Mouse (Mus musculus) forebrain, embryonic 13.5 days (tissue): ENCODE results near the gene Tcirg1. TPM values are rescaled to one million over a fixed set of nuclear protein-coding genes. Genes with fewer than 3 reads are reported as not detected.

Source experiments
- ATAC-seq: fragments of 200-750 bp; cut with Nextera tagmentation; 2 replicates; pipeline ENCODE4 v1.8.0; 2017
- H3K27ac ChIP-seq: fragments of 300-500 bp; sonication (generic); 2 replicates; pipeline ENCODE4 v1.5.1; 2015; ENCODE audit warnings: inconsistent platforms, mild to moderate bottlenecking, moderate library complexity
- H3K27me3 ChIP-seq: fragments of 300-500 bp; sonication (generic); 2 replicates; pipeline ENCODE4 v1.6.1; 2015; ENCODE audit warnings: mild to moderate bottlenecking, inconsistent platforms
- H3K36me3 ChIP-seq: fragments of 300-500 bp; sonication (generic); 2 replicates; pipeline ENCODE4 v1.6.1; 2015; ENCODE audit warnings: mild to moderate bottlenecking, inconsistent platforms; ENCODE audit not compliant: poor library complexity, severe bottlenecking
- H3K4me1 ChIP-seq: fragments of 300-500 bp; sonication (generic); 2 replicates; pipeline ENCODE4 v1.6.1; 2015; ENCODE audit warnings: inconsistent platforms
- H3K4me2 ChIP-seq: fragments of 300-500 bp; sonication (generic); 2 replicates; pipeline ENCODE4 v1.6.1; 2015; ENCODE audit warnings: inconsistent platforms, mild to moderate bottlenecking, moderate library complexity
- H3K4me3 ChIP-seq: fragments of 300-500 bp; sonication (generic); 2 replicates; pipeline ENCODE4 v1.5.1; 2015; ENCODE audit warnings: mild to moderate bottlenecking, inconsistent platforms
- H3K9ac ChIP-seq: fragments of 300-500 bp; sonication (generic); 2 replicates; pipeline ENCODE4 v1.6.1; 2015; ENCODE audit warnings: mild to moderate bottlenecking, inconsistent platforms
- H3K9me3 ChIP-seq: fragments of 300-500 bp; sonication (generic); replicated peaks from 2 replicates; pipeline ENCODE4 v1.6.1; 2016; ENCODE audit warnings: inconsistent platforms
- WGBS: fragments of 180-500 bp; shearing (Covaris S2); methylation state at CpG from one replicate; pipeline ENCODE4 v1.1.7; 2015; 5-methylcytosine and 5-hydroxymethylcytosine counted together
- polyA plus RNA-seq: library from polyadenylated mRNA; unstranded; fragments of >200 nt; fragmentation: Nextera tagmentation; extraction: Ambion mirVana; gene quantifications from 2 replicates; pipeline ENCODE4 v1.2.1, GENCODE M21; 2015

Gene Tcirg1
- polyA plus RNA-seq, 1 experiment from 2014 or later, result 10.4 TPM

DNA sequence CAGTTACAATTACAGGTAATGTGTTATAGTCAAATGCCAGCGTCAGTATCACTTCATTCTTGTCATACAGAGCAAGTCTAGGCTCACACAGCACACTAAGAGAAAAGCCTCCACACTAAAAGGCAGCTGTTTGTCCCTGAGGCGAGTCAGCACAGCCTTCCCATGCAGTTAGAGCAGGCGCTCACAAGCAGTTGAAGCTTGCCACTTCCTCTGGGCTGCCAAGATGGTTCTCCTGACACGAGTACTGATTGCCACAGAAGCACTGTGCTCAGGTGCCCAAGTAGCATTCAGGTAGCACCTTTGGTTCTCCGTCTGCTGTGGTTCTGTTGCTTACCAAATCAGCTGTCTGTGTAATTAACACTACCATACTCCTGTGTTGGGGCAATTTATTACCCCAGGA lies 17.8 kb downstream of the Tcirg1 start:
- H3K9me3 ChIP-seq, result no peaks in the 10 kb centered on the region
- WGBS, result 93% methylated on average over 5 of the region's 5 CpGs
- H3K27me3 ChIP-seq, result no peaks in the 10 kb centered on the region
- H3K4me1 ChIP-seq, result no peaks in the 10 kb centered on the region
- H3K4me3 ChIP-seq, result no peak overlapping the region
- no peak overlapping the region for H3K27ac ChIP-seq
- no peak overlapping the region for H3K9ac ChIP-seq
- peaks cover 93% of the 10 kb centered on the region for H3K36me3 ChIP-seq
- ATAC-seq, result no peak
- H3K4me2 ChIP-seq, result no peak overlapping the region

DNA sequence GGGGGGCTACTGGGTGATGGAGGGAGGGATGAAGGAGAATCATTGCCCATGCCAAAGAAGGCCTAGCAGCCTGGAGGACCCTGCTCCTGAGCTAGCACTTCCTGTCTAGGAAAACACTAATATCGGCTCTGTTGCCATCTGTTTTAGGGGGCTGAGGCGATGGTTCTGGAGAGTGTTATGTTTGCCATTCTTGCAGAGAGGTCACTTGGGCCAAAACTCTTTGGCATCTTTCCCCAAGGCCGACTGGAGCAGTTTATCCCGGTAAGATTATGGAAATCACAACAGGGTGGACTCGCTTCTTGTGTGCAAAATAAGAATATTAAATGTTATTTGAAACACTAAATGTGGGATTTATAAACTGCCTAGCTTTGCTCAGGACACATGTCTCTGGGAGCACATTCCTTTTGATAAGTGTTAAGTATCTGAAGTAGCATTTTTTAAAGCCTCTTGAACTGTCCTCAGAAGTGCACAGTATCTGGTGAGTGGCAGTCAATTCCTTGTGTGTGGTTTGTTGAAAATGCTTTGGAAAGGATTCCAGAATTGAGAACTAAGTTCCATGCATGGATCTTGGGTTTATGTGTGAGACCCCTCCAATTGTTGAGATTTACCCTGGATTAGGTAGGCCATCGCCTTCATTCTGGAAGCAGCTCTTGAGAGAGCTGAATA lies 22.5 kb downstream of the Tcirg1 start:
- H3K27ac ChIP-seq, result no peak overlapping the region
- no peak for ATAC-seq
- H3K4me2 ChIP-seq, result no peak overlapping the region
- no peak overlapping the region for H3K4me3 ChIP-seq
- no peaks in the 10 kb centered on the region for H3K4me1 ChIP-seq
- no peaks in the 10 kb centered on the region for H3K9me3 ChIP-seq
- 87% methylated on average over 6 of the region's 6 CpGs for WGBS
- H3K27me3 ChIP-seq, result no peaks in the 10 kb centered on the region
- peaks cover 53% of the 10 kb centered on the region for H3K36me3 ChIP-seq
- H3K9ac ChIP-seq, result no peak overlapping the region

DNA sequence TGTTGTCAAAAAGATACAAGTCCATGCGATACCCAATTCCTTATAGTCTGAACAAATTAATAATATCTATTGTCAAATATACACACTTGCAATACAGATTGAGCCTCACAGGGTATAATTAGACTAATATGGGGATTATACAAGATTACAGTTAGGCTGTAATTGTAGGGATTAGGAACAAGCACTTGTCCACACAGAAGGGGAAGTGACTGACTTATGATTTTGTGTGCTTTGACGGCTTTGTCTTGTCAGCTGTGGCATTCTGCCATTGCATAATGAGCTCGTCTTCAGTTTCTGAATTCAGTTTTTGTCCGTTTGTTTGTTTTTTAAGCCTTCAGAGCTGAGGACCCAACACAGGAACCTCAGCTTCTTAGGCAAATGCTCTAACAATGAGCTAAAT lies 24.7 kb downstream of the Tcirg1 start:
- Histone ChIP-seq H3K4me2 (no peak overlapping the region), H3K27ac (0 out of 2 replicates have a peak overlapping the region, but pooled peaks have one; percentile 3), H3K4me3 (no peak overlapping the region), H3K4me1 (no peaks in the 10 kb centered on the region), H3K36me3 (peaks cover 38% of the 10 kb centered on the region), H3K27me3 (no peaks in the 10 kb centered on the region), H3K9ac (no peak overlapping the region), H3K9me3 (no peaks in the 10 kb centered on the region)
- 66% methylated on average over 4 of the region's 4 CpGs for WGBS
- no peak for ATAC-seq

DNA sequence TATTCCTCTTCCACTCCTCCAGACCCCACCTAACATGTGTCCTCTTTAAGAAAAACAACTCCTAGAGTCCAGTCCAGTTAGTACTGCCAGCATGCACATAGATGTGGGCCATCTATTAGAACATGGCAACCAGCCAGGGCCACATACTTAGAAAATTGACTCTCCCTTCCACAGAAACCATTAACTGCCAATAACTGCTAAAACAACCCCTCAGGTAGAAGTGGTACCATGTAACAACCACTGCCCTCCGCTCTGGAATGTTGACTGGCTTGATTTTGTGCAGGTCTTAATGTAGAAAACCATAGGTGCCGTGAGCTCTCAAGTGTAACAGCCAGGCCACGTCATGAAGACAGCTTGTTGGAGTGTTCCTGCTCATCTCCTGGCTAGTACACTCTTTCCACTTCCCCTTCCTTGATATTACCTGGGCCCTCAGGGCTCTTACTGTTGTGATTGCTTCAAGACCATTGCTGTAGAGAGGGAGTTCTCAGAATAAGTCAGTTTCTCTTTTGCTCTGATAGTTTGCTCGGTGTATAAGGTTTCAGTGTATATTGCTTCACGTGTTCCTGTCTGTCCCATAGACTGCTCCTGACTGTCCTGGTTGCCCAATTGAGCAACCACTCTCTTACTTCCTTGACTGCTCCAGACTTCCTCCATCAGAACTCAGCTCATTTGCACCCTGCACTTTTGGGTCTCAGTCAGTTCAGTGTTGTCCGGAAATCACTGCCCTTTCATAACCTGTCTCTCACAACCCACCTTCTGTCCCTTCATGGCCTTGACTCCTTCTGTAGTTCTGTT lies 26.7 kb downstream of the Tcirg1 start:
- Histone ChIP-seq H3K27ac (no peak overlapping the region), H3K36me3 (peaks cover 25% of the 10 kb centered on the region), H3K27me3 (no peaks in the 10 kb centered on the region), H3K9me3 (no peaks in the 10 kb centered on the region), H3K4me3 (no peak overlapping the region), H3K4me2 (no peak overlapping the region), H3K9ac (no peak overlapping the region), H3K4me1 (no peaks in the 10 kb centered on the region)
- no peak for ATAC-seq
- WGBS, result 92% methylated on average over 6 of the region's 6 CpGs

DNA sequence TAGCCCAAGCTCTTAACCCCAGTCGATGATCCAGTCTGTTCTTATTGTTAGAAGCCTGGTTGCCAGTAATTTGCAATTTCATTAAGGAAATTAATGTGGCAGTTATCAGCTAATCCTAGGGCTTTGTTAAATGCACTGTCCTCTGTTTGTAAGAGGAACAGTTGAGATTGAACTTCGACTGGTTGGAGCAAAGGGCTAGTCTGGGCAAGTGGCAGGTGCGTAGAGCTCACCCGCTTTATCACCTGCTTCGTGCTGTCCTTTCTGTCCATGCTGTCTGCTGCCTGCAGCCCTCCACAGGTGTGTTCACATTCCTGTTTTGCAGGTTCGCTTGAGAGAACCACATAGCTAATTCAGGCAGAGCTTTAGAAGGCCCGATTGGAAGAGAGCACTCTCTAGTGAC lies 31.9 kb downstream of the Tcirg1 start:
- Histone ChIP-seq H3K27ac (no peak overlapping the region), H3K9ac (no peak overlapping the region), H3K36me3 (0 out of 2 replicates have a peak, but pooled peaks cover 8% of the 10 kb centered on the region), H3K9me3 (no peaks in the 10 kb centered on the region), H3K27me3 (no peaks in the 10 kb centered on the region), H3K4me2 (no peak overlapping the region), H3K4me1 (peaks cover 10% of the 10 kb centered on the region; the same call in 1 of the 2 replicates), H3K4me3 (no peak overlapping the region)
- 88% methylated on average over 7 of the region's 7 CpGs for WGBS
- no peak for ATAC-seq

DNA sequence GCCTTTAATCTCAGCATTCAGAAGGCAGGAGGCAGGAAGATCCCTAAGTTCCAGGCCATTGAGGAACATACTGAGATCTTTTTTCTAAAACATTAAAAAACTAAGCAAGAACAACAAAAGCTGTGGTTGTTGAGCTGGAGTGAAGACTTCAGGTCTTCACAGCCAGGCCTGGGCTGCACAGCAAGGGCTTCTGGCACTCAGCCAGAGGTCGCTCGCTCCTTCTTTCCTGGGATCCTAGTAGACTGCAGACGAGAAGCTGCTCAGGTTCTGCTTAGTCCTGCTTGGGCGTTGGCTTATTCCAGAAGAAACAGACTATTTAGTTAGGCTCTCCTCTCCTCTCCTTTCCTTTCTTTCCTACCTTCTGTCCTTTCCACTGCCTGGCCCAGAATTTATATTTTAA lies 34.6 kb downstream of the Tcirg1 start:
- no peak overlapping the region for H3K27ac ChIP-seq
- H3K9ac ChIP-seq, result no peak overlapping the region
- 0 out of 2 replicates have a peak, but pooled peaks cover 6% of the 10 kb centered on the region for H3K36me3 ChIP-seq
- no peak for ATAC-seq
- H3K4me1 ChIP-seq, result peaks cover 10% of the 10 kb centered on the region; the same call in 1 of the 2 replicates
- H3K4me3 ChIP-seq, result no peak overlapping the region
- no peak overlapping the region for H3K4me2 ChIP-seq
- no peaks in the 10 kb centered on the region for H3K9me3 ChIP-seq
- WGBS, result 71% methylated on average over 4 of the region's 4 CpGs
- no peaks in the 10 kb centered on the region for H3K27me3 ChIP-seq

DNA sequence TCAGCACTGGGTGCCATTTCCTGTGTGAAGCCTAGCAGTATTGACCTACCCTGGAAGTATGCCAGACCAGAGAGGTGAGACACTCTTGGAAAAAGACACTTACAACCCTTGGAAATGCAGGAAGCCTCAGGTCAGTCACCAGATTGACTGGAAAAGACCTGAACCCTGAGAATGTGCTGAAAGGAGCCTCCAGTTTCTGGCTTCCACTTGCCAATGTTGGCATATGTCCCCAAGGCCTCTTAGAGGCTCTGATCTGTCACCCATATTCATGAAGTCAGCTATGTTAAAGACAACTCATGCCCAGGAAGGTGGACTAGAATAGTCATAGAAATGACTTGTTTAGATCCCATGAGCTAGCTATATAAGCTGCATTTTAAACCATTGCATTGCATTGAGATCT lies 35.5 kb downstream of the Tcirg1 start:
- Histone ChIP-seq H3K27me3 (no peaks in the 10 kb centered on the region), H3K27ac (no peak overlapping the region), H3K4me1 (peaks cover 10% of the 10 kb centered on the region; the same call in 1 of the 2 replicates), H3K4me3 (no peak overlapping the region), H3K36me3 (peaks cover 7% of the 10 kb centered on the region), H3K9ac (no peak overlapping the region), H3K4me2 (no peak overlapping the region), H3K9me3 (no peaks in the 10 kb centered on the region)
- ATAC-seq, result no peak

DNA sequence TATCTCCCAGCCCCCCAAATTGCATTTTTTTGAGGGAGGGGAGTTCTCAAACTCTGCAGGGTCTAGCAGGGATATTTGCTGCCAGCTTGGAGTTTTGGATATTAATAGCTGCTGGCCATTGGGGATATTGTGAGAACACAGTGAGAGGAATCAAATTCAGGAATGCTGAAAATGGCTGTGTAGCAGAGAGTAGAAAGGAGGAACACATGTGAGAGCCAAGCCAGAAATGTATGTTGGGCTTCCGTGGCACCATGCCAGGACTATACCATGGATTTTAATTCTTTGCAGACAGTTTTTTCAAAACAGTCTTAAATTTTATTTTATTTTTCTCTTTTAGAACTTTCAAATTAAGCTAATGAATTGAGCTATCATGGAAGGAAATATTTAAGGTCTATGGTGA lies 38.6 kb downstream of the Tcirg1 start:
- Histone ChIP-seq H3K27ac (no peak overlapping the region), H3K27me3 (no peaks in the 10 kb centered on the region), H3K9me3 (no peaks in the 10 kb centered on the region), H3K4me3 (no peak overlapping the region), H3K4me2 (no peak overlapping the region), H3K4me1 (peaks cover 10% of the 10 kb centered on the region; the same call in 1 of the 2 replicates), H3K36me3 (peaks cover 24% of the 10 kb centered on the region), H3K9ac (no peak overlapping the region)
- no peak for ATAC-seq
- 91% methylated on average over 1 of the region's 1 CpGs for WGBS

DNA sequence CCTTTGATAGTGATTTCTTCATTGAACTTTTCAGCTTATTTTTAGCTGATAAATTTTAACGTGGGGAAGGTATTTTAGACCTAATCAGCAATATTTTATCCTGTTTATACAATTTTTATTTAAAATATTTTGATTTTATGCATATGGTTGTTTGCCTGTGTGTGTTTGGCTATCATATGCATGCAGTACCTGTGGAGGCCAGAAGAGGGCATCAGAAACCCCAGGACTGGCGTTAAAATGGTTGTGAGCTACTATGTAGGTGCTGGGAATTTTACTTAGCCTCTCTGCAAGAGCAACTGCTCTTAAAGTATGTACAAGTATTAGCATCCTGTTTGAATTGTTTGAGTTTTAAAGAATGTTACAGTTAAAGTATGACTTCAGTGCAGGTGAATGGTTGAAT lies 42.0 kb downstream of the Tcirg1 start:
- peaks cover 29% of the 10 kb centered on the region for H3K36me3 ChIP-seq
- no peaks in the 10 kb centered on the region for H3K4me1 ChIP-seq
- no peak overlapping the region for H3K4me3 ChIP-seq
- no peak overlapping the region for H3K4me2 ChIP-seq
- WGBS, result 83% methylated on average over 2 of the region's 2 CpGs
- ATAC-seq, result no peak
- H3K9me3 ChIP-seq, result no peaks in the 10 kb centered on the region
- no peaks in the 10 kb centered on the region for H3K27me3 ChIP-seq
- no peak overlapping the region for H3K9ac ChIP-seq
- no peak overlapping the region for H3K27ac ChIP-seq

DNA sequence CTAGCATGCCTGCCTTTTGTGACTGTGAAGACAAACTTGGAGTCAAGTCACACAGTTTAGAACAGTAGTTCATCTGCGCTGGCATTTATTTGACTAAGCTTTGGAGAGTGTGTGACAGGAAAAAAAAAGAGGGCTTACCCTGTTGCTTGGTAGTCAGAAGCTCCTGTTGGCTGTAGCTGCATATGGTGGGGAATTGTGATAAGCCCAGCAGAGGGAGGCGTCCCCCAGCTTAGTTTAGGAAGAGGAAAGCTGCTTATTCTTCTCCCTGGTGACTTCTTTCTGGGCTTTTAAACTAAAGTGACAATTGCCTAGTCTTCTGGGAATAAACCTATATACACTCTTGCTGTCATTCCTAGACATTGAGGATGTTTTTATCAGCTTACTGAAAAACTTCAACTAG lies 44.2 kb downstream of the Tcirg1 start:
- Histone ChIP-seq H3K9me3 (no peaks in the 10 kb centered on the region), H3K4me3 (no peak overlapping the region), H3K4me1 (no peaks in the 10 kb centered on the region), H3K9ac (no peak overlapping the region), H3K27me3 (no peaks in the 10 kb centered on the region), H3K36me3 (peaks cover 29% of the 10 kb centered on the region), H3K27ac (no peak overlapping the region), H3K4me2 (no peak overlapping the region)
- 83% methylated on average over 2 of the region's 2 CpGs for WGBS
- ATAC-seq, result no peak

DNA sequence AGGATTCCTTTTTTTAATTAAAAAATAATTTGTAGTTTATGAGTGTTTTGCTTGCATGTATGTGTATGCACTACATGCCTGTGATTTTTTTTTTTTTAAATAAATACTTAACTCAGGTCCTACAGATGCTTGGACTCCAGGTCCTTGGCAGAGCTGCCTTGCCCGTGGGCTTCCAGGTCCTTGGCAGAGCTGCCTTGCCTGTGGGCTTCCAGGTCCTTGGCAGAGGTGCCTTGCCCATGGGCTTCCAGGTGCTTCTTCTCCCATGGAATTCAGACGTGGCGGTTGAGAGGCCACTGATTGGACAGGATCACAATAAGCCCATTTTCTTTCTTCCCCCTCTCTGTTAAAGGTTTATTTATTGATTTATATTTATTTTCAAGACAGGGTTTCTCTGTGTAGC lies 49.7 kb downstream of the Tcirg1 start:
- H3K27me3 ChIP-seq, result no peaks in the 10 kb centered on the region
- no peak overlapping the region for H3K9ac ChIP-seq
- no peak for ATAC-seq
- peaks cover 5% of the 10 kb centered on the region; the same call in 1 of the 2 replicates for H3K36me3 ChIP-seq
- no peak overlapping the region for H3K27ac ChIP-seq
- no peak overlapping the region for H3K4me2 ChIP-seq
- H3K4me1 ChIP-seq, result peaks cover 34% of the 10 kb centered on the region
- no peaks in the 10 kb centered on the region for H3K9me3 ChIP-seq
- 86% methylated on average over 3 of the region's 3 CpGs for WGBS
- H3K4me3 ChIP-seq, result no peak overlapping the region

DNA sequence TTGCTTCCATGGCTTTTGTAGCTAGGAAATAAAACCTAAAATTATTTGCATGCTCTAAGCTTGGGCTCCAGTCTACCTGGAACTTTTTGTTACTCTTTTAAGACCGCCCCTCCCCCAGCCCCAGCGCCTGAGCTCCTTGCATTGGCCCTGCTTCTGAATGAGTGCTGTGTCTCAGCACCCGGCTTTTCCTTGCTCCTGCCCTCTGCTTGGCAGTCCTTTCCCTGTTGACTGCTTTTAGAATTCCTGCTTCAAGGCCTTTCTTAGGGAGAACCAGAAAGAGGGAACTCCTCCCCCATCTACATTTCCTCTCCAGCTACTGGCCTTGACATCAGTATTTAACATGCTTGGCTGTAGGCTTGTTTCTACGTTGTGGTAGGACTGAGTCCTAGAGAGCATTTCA lies 51.3 kb downstream of the Tcirg1 start:
- no peaks in the 10 kb centered on the region for H3K9me3 ChIP-seq
- no peak overlapping the region for H3K9ac ChIP-seq
- WGBS, result 22% methylated on average over 4 of the region's 4 CpGs
- peak overlapping the region; percentile 12; the same call in 1 of the 2 replicates for H3K4me2 ChIP-seq
- H3K27me3 ChIP-seq, result no peaks in the 10 kb centered on the region
- peaks cover 41% of the 10 kb centered on the region for H3K4me1 ChIP-seq
- H3K27ac ChIP-seq, result no peak overlapping the region
- no peak overlapping the region for H3K4me3 ChIP-seq
- ATAC-seq, result no peak
- H3K36me3 ChIP-seq, result peaks cover under 1% of the 10 kb centered on the region; the same call in 1 of the 2 replicates
